Mouse (Mus musculus): ENCODE results near the gene Gzmd.

DNA sequence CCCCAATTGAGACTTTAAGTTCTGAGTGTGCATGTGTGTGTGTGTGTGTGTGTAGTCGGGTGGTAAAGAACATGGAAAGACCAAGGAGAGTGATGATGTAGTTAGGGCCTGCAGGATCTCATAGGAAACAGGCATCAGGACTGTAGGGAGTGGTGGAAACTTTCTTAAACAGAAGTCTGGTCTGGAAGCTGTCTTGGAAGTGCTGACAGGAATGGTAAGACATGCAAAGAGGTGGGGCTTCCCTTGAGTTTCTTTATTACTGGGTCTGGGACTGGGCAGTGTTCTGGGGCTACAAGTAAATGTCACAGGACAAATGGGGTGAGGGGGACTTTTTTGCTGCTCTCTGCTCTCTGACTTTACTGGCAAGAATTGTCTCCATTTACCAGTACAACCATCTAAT, 34.8 kb downstream of the Gzmd start:
- TF ChIP-seq POLR2A (IDR thresholded peaks at IDR 0.05; ENCODE audit: extremely low read depth, insufficient read depth, low read length) (no peak), CTCF (IDR thresholded peaks at IDR 0.05; ENCODE audit: extremely low read depth, insufficient read depth, low read length) (no peak)
